Mouse (Mus musculus) lung, adult 2 months (tissue): ENCODE measurements around the gene Ptgr1.

Experiments
- CTCF ChIP-seq: fragments of 200-500 bp; IDR thresholded peaks from 2 replicates; pipeline ENCODE4 v1.5.1; 2011; ENCODE audit warnings: mild to moderate bottlenecking, low read length, control low read depth; ENCODE audit not compliant: insufficient read depth
- POLR2A ChIP-seq: fragments of 200-500 bp; IDR thresholded peaks from 2 replicates; pipeline ENCODE4 v1.6.1; 2011; ENCODE audit warnings: low read depth, mild to moderate bottlenecking, control low read depth, low read length, borderline replicate concordance; ENCODE audit errors: extremely low read depth

GRCm38 (mm10) chr4:59007974-59008373 is 21.1 kb upstream of the Ptgr1 start:
- TF ChIP-seq POLR2A (no peak), CTCF (no peak)
